Mouse (Mus musculus): ENCODE data around the gene Mill2. TPM values are rescaled to one million over a fixed set of nuclear protein-coding genes. Genes with fewer than 3 reads are reported as not detected.
A peak's percentile ranks its signal among the peaks of the same experiment; 100 is the strongest.
"Not testable (repeated sequence)": the region's sequence is repeated elsewhere in the genome, so short reads cannot be mapped to it uniquely, and the experiment has no call there.

Gene Mill2
- polyA plus RNA-seq, 1 experiment from 2014 or later = 0.53 TPM

GRCm38 (mm10) chr7:18841174-18841567, 1.4 kb downstream of the Mill2 start:
- Histone ChIP-seq H3K36me3 (no peaks in the 10 kb centered on the region), H3K9me3 (no peaks in the 10 kb centered on the region), H3K9ac (no peak overlapping the region; the same call in 1 of the 2 replicates), H3K4me3 (peak overlapping the region; percentile 26), H3K4me1 (replicated peaks) (peaks cover 4% of the 10 kb centered on the region), H3K27ac (no peak overlapping the region), H3K27me3 (no peaks in the 10 kb centered on the region), H3K4me2 (peak overlapping the region; percentile 61)
- ATAC-seq (ENCODE audit: low FRiP score) = peak; percentile 52; the same call in 1 of the 2 replicates
- 86% methylated on average over 1 of the region's 1 CpGs for WGBS

GRCm38 (mm10) chr7:18844811-18845210, 5.0 kb downstream of the Mill2 start:
- H3K9ac ChIP-seq = no peak overlapping the region
- H3K9me3 ChIP-seq = no peaks in the 10 kb centered on the region
- no peak overlapping the region for H3K4me3 ChIP-seq
- peaks cover 4% of the 10 kb centered on the region for H3K4me1 ChIP-seq (replicated peaks)
- H3K4me2 ChIP-seq = no peak overlapping the region
- no peaks in the 10 kb centered on the region for H3K27me3 ChIP-seq
- no peak overlapping the region for H3K27ac ChIP-seq
- H3K36me3 ChIP-seq = no peaks in the 10 kb centered on the region
- WGBS = 53% methylated on average over 5 of the region's 5 CpGs
- ATAC-seq (ENCODE audit: low FRiP score) = no peak

GRCm38 (mm10) chr7:18848395-18848794, 8.6 kb downstream of the Mill2 start:
- WGBS = 81% methylated on average over 1 of the region's 1 CpGs
- Histone ChIP-seq H3K27me3 (no peaks in the 10 kb centered on the region), H3K4me1 (replicated peaks) (no peaks in the 10 kb centered on the region), H3K4me3 (no peak overlapping the region), H3K9me3 (no peaks in the 10 kb centered on the region), H3K27ac (no peak overlapping the region), H3K4me2 (no peak overlapping the region), H3K9ac (no peak overlapping the region), H3K36me3 (no peaks in the 10 kb centered on the region)
- no peak for ATAC-seq (ENCODE audit: low FRiP score)

- Histone ChIP-seq H3K4me3 (no peak overlapping the region), H3K27ac (no peak overlapping the region; the same call in 1 of the 2 replicates), H3K9ac (no peak overlapping the region), H3K4me2 (no peak overlapping the region), H3K4me1 (replicated peaks) (no peaks in the 10 kb centered on the region), H3K36me3 (no peaks in the 10 kb centered on the region), H3K9me3 (0 out of 2 replicates have a peak, but pooled peaks cover 6% of the 10 kb centered on the region), H3K27me3 (no peaks in the 10 kb centered on the region)
- 75% methylated on average over 5 of the region's 5 CpGs for WGBS
- ATAC-seq (ENCODE audit: low FRiP score) = no peak
These were observed 18.6 kb downstream of the Mill2 start for GRCm38 (mm10) chr7:18858310-18858916.

- no peak overlapping the region for H3K4me3 ChIP-seq
- H3K27ac ChIP-seq = no peak overlapping the region
- no peaks in the 10 kb centered on the region for H3K27me3 ChIP-seq
- no peaks in the 10 kb centered on the region for H3K4me1 ChIP-seq (replicated peaks)
- H3K9ac ChIP-seq = no peak overlapping the region
- 0 out of 2 replicates have a peak, but pooled peaks cover 6% of the 10 kb centered on the region for H3K9me3 ChIP-seq
- ATAC-seq (ENCODE audit: low FRiP score) = no peak
- no peaks in the 10 kb centered on the region for H3K36me3 ChIP-seq
- WGBS = 89% methylated on average over 6 of the region's 6 CpGs
- no peak overlapping the region for H3K4me2 ChIP-seq
These were observed 23.0 kb downstream of the Mill2 start for GRCm38 (mm10) chr7:18862801-18863200.

GRCm38 (mm10) chr7:18868491-18868890, 28.7 kb downstream of the Mill2 start:
- no peak for ATAC-seq (ENCODE audit: low FRiP score)

GRCm38 (mm10) chr7:18871031-18871430, 31.3 kb downstream of the Mill2 start, which contains the start of gene Pglyrp1:
Gene Pglyrp1 (plus strand): TSS chr7:18871331.
- not testable (repeated sequence) for ATAC-seq (ENCODE audit: low FRiP score); H3K9me3 ChIP-seq; H3K27ac ChIP-seq; H3K4me3 ChIP-seq; H3K4me1 ChIP-seq (replicated peaks); H3K9ac ChIP-seq; H3K27me3 ChIP-seq; H3K4me2 ChIP-seq; H3K36me3 ChIP-seq
- WGBS = 75% methylated on average over 1 of the region's 8 CpGs

More at GRCm38 (mm10) chr7:18868491-18868890, 28.7 kb downstream of the Mill2 start:
- Histone ChIP-seq H3K27ac (no peak overlapping the region), H3K4me2 (no peak overlapping the region), H3K9ac (no peak overlapping the region), H3K9me3 (0 out of 2 replicates have a peak, but pooled peaks cover 4% of the 10 kb centered on the region), H3K4me3 (no peak overlapping the region), H3K36me3 (no peaks in the 10 kb centered on the region), H3K4me1 (replicated peaks) (peaks cover 7% of the 10 kb centered on the region; the same call in 1 of the 2 replicates), H3K27me3 (0 out of 2 replicates have a peak, but pooled peaks cover 3% of the 10 kb centered on the region)
- 90% methylated on average over 2 of the region's 2 CpGs for WGBS

- no peak overlapping the region for H3K27ac ChIP-seq
- peaks cover 7% of the 10 kb centered on the region; the same call in 1 of the 2 replicates for H3K4me1 ChIP-seq (replicated peaks)
- H3K36me3 ChIP-seq = no peaks in the 10 kb centered on the region
- peak overlapping the region; percentile 70 for H3K9ac ChIP-seq
- H3K27me3 ChIP-seq = 0 out of 2 replicates have a peak, but pooled peaks cover 3% of the 10 kb centered on the region
- H3K4me3 ChIP-seq = peak overlapping the region; percentile 48
- ATAC-seq (ENCODE audit: low FRiP score) = peak; percentile 73
- WGBS = 32% methylated on average over 13 of the region's 14 CpGs
- peak overlapping the region; percentile 85 for H3K4me2 ChIP-seq
- 0 out of 2 replicates have a peak, but pooled peaks cover 4% of the 10 kb centered on the region for H3K9me3 ChIP-seq
These were observed 32.4 kb downstream of the Mill2 start for GRCm38 (mm10) chr7:18872014-18872802.

GRCm38 (mm10) chr7:18872816-18873215, 33.0 kb downstream of the Mill2 start:
- Histone ChIP-seq H3K4me2 (peak overlapping the region; percentile 85), H3K9ac (peak overlapping the region; percentile 70), H3K27ac (no peak overlapping the region), H3K36me3 (no peaks in the 10 kb centered on the region), H3K27me3 (0 out of 2 replicates have a peak, but pooled peaks cover 3% of the 10 kb centered on the region), H3K4me3 (peak overlapping the region; percentile 48), H3K4me1 (replicated peaks) (peaks cover 7% of the 10 kb centered on the region; the same call in 1 of the 2 replicates), H3K9me3 (0 out of 2 replicates have a peak, but pooled peaks cover 4% of the 10 kb centered on the region)
- 2% methylated on average over 7 of the region's 7 CpGs for WGBS
- ATAC-seq (ENCODE audit: low FRiP score) = peak; percentile 78

GRCm38 (mm10) chr7:18873253-18873652, 33.5 kb downstream of the Mill2 start:
- no peaks in the 10 kb centered on the region for H3K36me3 ChIP-seq
- H3K27me3 ChIP-seq = 0 out of 2 replicates have a peak, but pooled peaks cover 3% of the 10 kb centered on the region
- H3K9me3 ChIP-seq = 0 out of 2 replicates have a peak, but pooled peaks cover 4% of the 10 kb centered on the region
- H3K4me2 ChIP-seq = peak overlapping the region; percentile 85
- peak overlapping the region; percentile 70 for H3K9ac ChIP-seq
- peak; percentile 86 for ATAC-seq (ENCODE audit: low FRiP score)
- H3K4me3 ChIP-seq = peak overlapping the region; percentile 48
- WGBS = 0% methylated on average over 10 of the region's 10 CpGs
- peaks cover 7% of the 10 kb centered on the region; the same call in 1 of the 2 replicates for H3K4me1 ChIP-seq (replicated peaks)
- no peak overlapping the region for H3K27ac ChIP-seq

GRCm38 (mm10) chr7:18875372-18875771, 35.6 kb downstream of the Mill2 start:
- Histone ChIP-seq H3K9me3 (no peaks in the 10 kb centered on the region), H3K27ac (no peak overlapping the region), H3K4me1 (replicated peaks) (peaks cover 7% of the 10 kb centered on the region; the same call in 1 of the 2 replicates), H3K9ac (no peak overlapping the region), H3K4me3 (no peak overlapping the region), H3K27me3 (0 out of 2 replicates have a peak, but pooled peaks cover 3% of the 10 kb centered on the region), H3K36me3 (no peaks in the 10 kb centered on the region), H3K4me2 (no peak overlapping the region)
- WGBS = 94% methylated on average over 5 of the region's 5 CpGs
- ATAC-seq (ENCODE audit: low FRiP score) = no peak

GRCm38 (mm10) chr7:18878691-18879090, 38.9 kb downstream of the Mill2 start:
- Histone ChIP-seq H3K36me3 (no peaks in the 10 kb centered on the region), H3K9ac (no peak overlapping the region), H3K9me3 (no peaks in the 10 kb centered on the region), H3K4me1 (replicated peaks) (0 out of 2 replicates have a peak, but pooled peaks cover 5% of the 10 kb centered on the region), H3K4me2 (no peak overlapping the region), H3K27ac (no peak overlapping the region), H3K4me3 (no peak overlapping the region), H3K27me3 (no peaks in the 10 kb centered on the region)
- WGBS = 83% methylated on average over 7 of the region's 7 CpGs
- no peak for ATAC-seq (ENCODE audit: low FRiP score)
